Comparison of ENCODE assay signal across 25 mouse cellular contexts in the genomic region with DNA sequence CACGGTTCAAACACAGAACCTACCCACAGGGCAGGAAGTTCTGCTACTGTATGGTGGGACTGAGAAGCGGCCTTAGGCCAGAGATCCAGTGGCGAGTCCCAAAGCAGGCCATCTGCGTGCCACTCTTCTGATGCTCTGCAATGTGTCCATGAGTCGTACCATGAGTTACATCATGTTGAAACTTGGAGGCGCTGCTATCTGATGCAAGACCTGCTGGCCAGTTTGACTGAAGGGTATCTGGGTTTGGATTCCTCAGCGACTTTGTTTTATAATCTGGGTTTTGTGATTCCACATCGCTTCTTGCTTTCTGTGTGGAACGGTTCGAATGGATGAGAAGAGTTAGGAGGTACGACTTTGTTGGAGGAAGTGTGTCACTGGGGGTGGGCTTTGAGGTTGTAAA. TPM values are rescaled to one million over a fixed set of nuclear protein-coding genes. Genes with fewer than 3 reads are reported as not detected.
DNase-seq lines count a peak whose midpoint lies in the region; ATAC-seq and TF ChIP-seq lines count a peak whose summit lies in the region.
"Had no signal": no experiment of that assay in that cellular context is flagged by ENCODE, and none has a peak within 500 bp of the region (broad histone marks: within the 10 kb centered on the region; RNA-seq: fewer than 3 reads in every experiment).

No protein-coding gene starts in this region.

- in situ Hi-C loops in CH12.LX (cut with MboI; ENCODE audit: low pct_ligation_motif_present, low pct_unique_long_range_greater_than_20kb, low sequenced_read_pairs): loop anchor here (25.0 kb wide), 1 partner anchor 383 kb away; no protein-coding TSS in a partner anchor

- H3K4me1 ChIP-seq in intestine, embryonic 14.5 days (replicated peaks; ENCODE audit: control insufficient read depth, insufficient read depth, low read length): no peaks in the 10 kb centered on the region
- H3K4me1 ChIP-seq in intestine, embryonic 16.5 days (ENCODE audit: control insufficient read depth, insufficient read depth, low read length): no peaks in the 10 kb centered on the region
- peaks cover 5 to 19% of the 10 kb centered on the region in 2 experiments for H3K4me1 ChIP-seq in CH12.LX (ENCODE audit: control insufficient read depth in 1 of 2, insufficient read depth in 2 of 2)
- H3K4me1 ChIP-seq: embryonic facial prominence, embryonic 12.5 days; forebrain, embryonic 15.5 days; heart, embryonic 13.5 days; hindbrain, embryonic 15.5 days had no signal

- dilution Hi-C loops in CH12.LX (cut with MboI; ENCODE audit: extremely low pct_ligation_motif_present, extremely low pct_unique_long_range_greater_than_20kb, low sequenced_read_pairs): no loop called here

- no peak for TF ChIP-seq POLR2A in CH12.LX (IDR thresholded peaks at IDR 0.05; ENCODE audit: low read depth, low read length)
- no peak for TF ChIP-seq POLR2A in myocyte (IDR thresholded peaks at IDR 0.05; ENCODE audit: insufficient read length, low read depth)

- no peak overlapping the region for H3K4me3 ChIP-seq in intestine, embryonic 14.5 days (ENCODE audit: low read depth, low read length)
- H3K4me3 ChIP-seq in intestine, embryonic 16.5 days (ENCODE audit: low read length): no peak overlapping the region
- no peak overlapping the region for H3K4me3 ChIP-seq in CH12.LX (replicated peaks in 1 of 3; ENCODE audit: low read depth in 2 of 3, low read length in 2 of 3, poor library complexity in 1 of 3)
- no peak overlapping the region for H3K4me3 ChIP-seq in myocyte
- H3K4me3 ChIP-seq: embryonic facial prominence, embryonic 12.5 days; forebrain, embryonic 15.5 days; heart, embryonic 13.5 days; hindbrain, embryonic 15.5 days had no signal

- H3K27ac ChIP-seq in intestine, embryonic 14.5 days (ENCODE audit: low read depth): no peak overlapping the region
- H3K27ac ChIP-seq in intestine, embryonic 16.5 days (ENCODE audit: low read length): no peak overlapping the region
- no peak overlapping the region for H3K27ac ChIP-seq in CH12.LX (ENCODE audit: insufficient read depth, low read depth)
- H3K27ac ChIP-seq: embryonic facial prominence, embryonic 12.5 days; forebrain, embryonic 15.5 days; heart, embryonic 13.5 days; hindbrain, embryonic 15.5 days had no signal

- TF ChIP-seq RAD21 in CH12.LX (IDR thresholded peaks at IDR 0.05; ENCODE audit: low read depth, low read length): no peak

- TF ChIP-seq CTCF in CH12.LX (conservative IDR thresholded peaks at IDR 0.05 in 1 of 2, IDR thresholded peaks at IDR 0.05 in 1 of 2; ENCODE audit: low read depth in 2 of 2, low read length in 2 of 2): no peak

- ATAC-seq in intestine, embryonic 14.5 days (replicated peaks; ENCODE audit: low FRiP score, low TSS enrichment, low read depth): no peak
- no peak for ATAC-seq in intestine, embryonic 16.5 days
- ATAC-seq: activated CD4-positive, CD25-positive, alpha-beta regulatory T cell, adult 4 months; CD4-positive, CD25-positive, alpha-beta regulatory T cell, adult 4 months; forebrain, embryonic 15.5 days; Patski had no signal

- 86% methylated on average over 11 of the region's 11 CpGs for WGBS in intestine, embryonic 14.5 days
- 90% methylated on average over 11 of the region's 11 CpGs for WGBS in intestine, embryonic 16.5 days

- no peak for TF ChIP-seq EP300 in CH12.LX (IDR thresholded peaks at IDR 0.05; ENCODE audit: low read length)

- H3ac ChIP-seq in myocyte (ENCODE audit: control insufficient read depth, insufficient read length): no peak overlapping the region

- peak; percentile 43 for DNase-seq in intestine, embryonic 14.5 days (ENCODE audit: low spot score)
- DNase-seq in 3T3-L1 (ENCODE audit: low read depth, low spot score): peak; percentile 59
- peak; percentile 42 for DNase-seq in CH12.LX (ENCODE audit: extremely low read depth)
- no peak for DNase-seq in kidney, adult 8-10 months
- DNase-seq: adrenal gland, postnatal 36 days; B cell, adult 2 months; cerebellum, adult 11 months; cerebellum, adult 9-10 months; cerebellum, postnatal 25 days; gastrocnemius, postnatal 36 days; heart, postnatal 36 days had no signal

- H3K27me3 ChIP-seq in intestine, embryonic 14.5 days (replicated peaks; ENCODE audit: control insufficient read depth, insufficient read depth, low read length): no peaks in the 10 kb centered on the region
- H3K27me3 ChIP-seq in intestine, embryonic 16.5 days (replicated peaks; ENCODE audit: control insufficient read depth, insufficient read depth, low read length): no peaks in the 10 kb centered on the region
- H3K27me3 ChIP-seq in CH12.LX (replicated peaks) (no peaks in the 10 kb centered on the region), myocyte (ENCODE audit: control insufficient read depth, insufficient read depth, insufficient read length) (no peaks in the 10 kb centered on the region)
- H3K27me3 ChIP-seq: embryonic facial prominence, embryonic 12.5 days; forebrain, embryonic 15.5 days; heart, embryonic 13.5 days; hindbrain, embryonic 15.5 days; Patski had no signal

- H3K9me3 ChIP-seq in intestine, embryonic 14.5 days (ENCODE audit: control insufficient read depth, low read length): no peaks in the 10 kb centered on the region
- no peaks in the 10 kb centered on the region for H3K9me3 ChIP-seq in intestine, embryonic 16.5 days (ENCODE audit: control insufficient read depth, low read length)
- H3K9me3 ChIP-seq in CH12.LX (replicated peaks; ENCODE audit: low read length): peaks cover 4% of the 10 kb centered on the region
- H3K9me3 ChIP-seq: embryonic facial prominence, embryonic 12.5 days; forebrain, embryonic 15.5 days; heart, embryonic 13.5 days; hindbrain, embryonic 15.5 days had no signal

- H3K79me2 ChIP-seq in CH12.LX (replicated peaks; ENCODE audit: control insufficient read depth, extremely low read depth, insufficient read depth, poor library complexity, severe bottlenecking) (no peaks in the 10 kb centered on the region), myocyte (ENCODE audit: control insufficient read depth, insufficient read depth) (no peaks in the 10 kb centered on the region)

- no peak overlapping the region for H3K4me2 ChIP-seq in intestine, embryonic 14.5 days (ENCODE audit: low read length)
- H3K4me2 ChIP-seq in intestine, embryonic 16.5 days (ENCODE audit: low read depth, low read length): no peak overlapping the region
- no peak overlapping the region for H3K4me2 ChIP-seq in CH12.LX (ENCODE audit: insufficient read depth, low read depth, poor library complexity, severe bottlenecking)
- H3K4me2 ChIP-seq in myocyte (ENCODE audit: low read depth): no peak overlapping the region
- H3K4me2 ChIP-seq: embryonic facial prominence, embryonic 12.5 days; forebrain, embryonic 15.5 days; heart, embryonic 13.5 days; hindbrain, embryonic 15.5 days had no signal

- peaks cover 34% of the 10 kb centered on the region for H3K36me3 ChIP-seq in intestine, embryonic 14.5 days (ENCODE audit: control insufficient read depth, insufficient read depth, low read length)
- peaks cover 8% of the 10 kb centered on the region for H3K36me3 ChIP-seq in intestine, embryonic 16.5 days (ENCODE audit: control insufficient read depth, insufficient read depth, low read length)
- H3K36me3 ChIP-seq in CH12.LX (replicated peaks in 1 of 2; ENCODE audit: control insufficient read depth in 1 of 2, insufficient read depth in 1 of 2, low read length in 1 of 2): peaks cover 0 to 18% of the 10 kb centered on the region in 2 experiments
- H3K36me3 ChIP-seq in myocyte (ENCODE audit: control insufficient read depth, insufficient read depth): no peaks in the 10 kb centered on the region
- H3K36me3 ChIP-seq: forebrain, embryonic 15.5 days; hindbrain, embryonic 15.5 days had no signal

- H3K9ac ChIP-seq in intestine, embryonic 14.5 days (ENCODE audit: low read length): no peak overlapping the region
- H3K9ac ChIP-seq in intestine, embryonic 16.5 days (ENCODE audit: low read depth, low read length): no peak overlapping the region
- H3K9ac ChIP-seq in CH12.LX (ENCODE audit: insufficient read depth, low read depth): no peak overlapping the region
- H3K9ac ChIP-seq: embryonic facial prominence, embryonic 12.5 days; forebrain, embryonic 15.5 days; heart, embryonic 13.5 days; hindbrain, embryonic 15.5 days had no signal

TF ChIP-seq in CH12.LX, 34 proteins besides CTCF, POLR2A, EP300 and RAD21:
- TF ChIP-seq ELF1 (IDR thresholded peaks at IDR 0.05; ENCODE audit: low read depth, low read length) (no peak), USF2 (conservative IDR thresholded peaks at IDR 0.05; ENCODE audit: low read depth, low read length) (no peak), CHD2 (IDR thresholded peaks at IDR 0.05; ENCODE audit: low read length) (no peak), ZNF384 (IDR thresholded peaks at IDR 0.05; ENCODE audit: low read depth, low read length) (no peak), IRF4 (IDR thresholded peaks at IDR 0.05; ENCODE audit: low read depth, low read length) (0 out of 2 replicates have a peak, but pooled peaks have one; percentile 27), MAX (IDR thresholded peaks at IDR 0.05; ENCODE audit: low read length) (no peak)

TF ChIP-seq in myocyte, 11 proteins besides CTCF, POLR2A, EP300 and RAD21:
- TF ChIP-seq MYOG (IDR thresholded peaks at IDR 0.05; ENCODE audit: control insufficient read depth in 1 of 3, insufficient read depth in 1 of 3, insufficient read length in 2 of 3, low read depth in 2 of 3) (no peak), TCF3 (IDR thresholded peaks at IDR 0.05; ENCODE audit: insufficient read length, low read depth) (no peak), TCF12 (IDR thresholded peaks at IDR 0.05; ENCODE audit: insufficient read depth, poor library complexity, severe bottlenecking) (no peak), CEBPB (IDR thresholded peaks at IDR 0.05; ENCODE audit: insufficient read depth, poor library complexity, severe bottlenecking) (peak; percentile 43; the same call in 1 of the 2 replicates)
TF ChIP-seq in myocyte: peak in this region for 1.

RNA-seq across cellular contexts. Expression of gene Gtf2a1l, which starts 23.2 kb away (rescaled TPM):
- 0.50 and 0.92 TPM in 2 replicates for polyA plus RNA-seq in intestine, embryonic 14.5 days (2014; fragmentation: Nextera tagmentation; extraction: Ambion mirVana)
- 0.11 and 0.22 TPM in 2 replicates for polyA plus RNA-seq in intestine, embryonic 16.5 days (2015; fragmentation: Nextera tagmentation; extraction: Ambion mirVana)
- 0.08 TPM in 2 replicates for total RNA-seq in CH12.LX (2012; rRNA removed)
- not detected in 2 replicates for total RNA-seq in CH12.LX (2014; rRNA removed)
- not detected in 2 replicates for polyA plus RNA-seq in CH12.LX (2012; ENCODE audit: insufficient read length, low read depth)
- not detected for polyA plus RNA-seq in myocyte (2012; fragmentation: generic; extraction: Trizol)
- total RNA-seq: adrenal gland, adult 18-20 months; adrenal gland, postnatal 36 days; gastrocnemius, adult 8-10 months; gastrocnemius, postnatal 36 days; heart, postnatal 36 days; MEL had no signal
- polyA plus RNA-seq: CD4-positive, CD25-positive, alpha-beta regulatory T cell, adult 4 months; forebrain, embryonic 11.5 days; forebrain, embryonic 15.5 days; heart, embryonic 13.5 days; heart, postnatal 0 days; Patski had no signal

RNA-seq across cellular contexts. Expression of gene Ston1, which starts 47.8 kb away (rescaled TPM):
- 9.9 and 10.7 TPM in 2 replicates for polyA plus RNA-seq in intestine, embryonic 14.5 days (2014; fragmentation: Nextera tagmentation; extraction: Ambion mirVana)
- polyA plus RNA-seq in intestine, embryonic 16.5 days (2015; fragmentation: Nextera tagmentation; extraction: Ambion mirVana): 3.9 and 4.3 TPM in 2 replicates
- total RNA-seq in CH12.LX (2012; rRNA removed) (0.98 and 1.0 TPM in 2 replicates), CH12.LX (2014; rRNA removed) (0.31 and 1.1 TPM in 2 replicates)
- polyA plus RNA-seq in CH12.LX (2012; ENCODE audit: insufficient read length, low read depth) (3.9 and 6.0 TPM in 2 replicates), myocyte (2012; fragmentation: generic; extraction: Trizol) (16.6 TPM)

Comparison
In these comparisons a context has a peak if more than half of its experiments do, and no peak if none do; other contexts are left out.
1. DNase-seq: peak in intestine, embryonic 14.5 days (single experiment), 3T3-L1 (single experiment) and CH12.LX (single experiment); none in kidney, adult 8-10 months (0 of 2).